Mouse (Mus musculus) macrophage (primary cell): ENCODE results near the gene Morf4l2. TPM values are rescaled to one million over a fixed set of nuclear protein-coding genes. Genes with fewer than 3 reads are reported as not detected.
"Not testable (repeated sequence)": the region's sequence is repeated elsewhere in the genome, so short reads cannot be mapped to it uniquely, and the experiment has no call there.

Experiments
- H3K27ac ChIP-seq: fragments of 350-480 bp; formaldehyde crosslinking; 2 replicates; pipeline ENCODE4 v1.9.0; 2021
- H3K36me3 ChIP-seq: fragments of 350-480 bp; formaldehyde crosslinking; 2 replicates; pipeline ENCODE4 v1.9.0; 2021; ENCODE audit errors: inconsistent target
- H3K4me3 ChIP-seq: fragments of 350-480 bp; formaldehyde crosslinking; 2 replicates; pipeline ENCODE4 v1.9.0; 2021; ENCODE audit errors: inconsistent target
- H3K79me2 ChIP-seq: fragments of 350-480 bp; formaldehyde crosslinking; 2 replicates; pipeline ENCODE4 v1.9.0; 2021; ENCODE audit errors: inconsistent target
- whole genome bisulfite sequencing: methylation state at CpG from one replicate; pipeline ENCODE4 v1.1.7; 2026; ENCODE audit warnings: inconsistent platforms; ENCODE audit not compliant: missing documents; 5-methylcytosine and 5-hydroxymethylcytosine counted together
- polyA plus RNA-seq: library from polyadenylated mRNA; stranded (reverse); fragments of 250-400 nt; gene quantifications from 3 replicates; pipeline ENCODE4 v1.2.4, GENCODE M21; 2018; ENCODE audit warnings: inconsistent platforms

Morf4l2 gene
- polyA plus RNA-seq, 1 experiment from 2014 or later = 528 TPM

GRCm38 (mm10) chrX:136740087-136740790, 3.3 kb downstream of the Morf4l2 start:
- H3K4me3 ChIP-seq = peak overlapping the region; percentile 57
- no peaks in the 10 kb centered on the region for H3K36me3 ChIP-seq
- H3K27ac ChIP-seq = peak overlapping the region; percentile 84
- 25% methylated on average over 14 of the region's 15 CpGs for WGBS
- H3K79me2 ChIP-seq = peaks cover 54% of the 10 kb centered on the region

- 93% methylated on average over 4 of the region's 4 CpGs for WGBS
- H3K36me3 ChIP-seq = no peaks in the 10 kb centered on the region
Measured at GRCm38 (mm10) chrX:136732016-136732415, 11.5 kb downstream of the Morf4l2 start.

GRCm38 (mm10) chrX:136714742-136715474, 28.6 kb downstream of the Morf4l2 start:
- not testable (repeated sequence) for H3K27ac ChIP-seq, H3K4me3 ChIP-seq, H3K36me3 ChIP-seq, H3K79me2 ChIP-seq
- 100% methylated on average over 2 of the region's 3 CpGs for WGBS

More at GRCm38 (mm10) chrX:136732016-136732415, 11.5 kb downstream of the Morf4l2 start:
- Histone ChIP-seq H3K27ac (no peak overlapping the region), H3K79me2 (peaks cover 27% of the 10 kb centered on the region), H3K4me3 (no peak overlapping the region)

GRCm38 (mm10) chrX:136708782-136709181, 34.7 kb downstream of the Morf4l2 start:
- Histone ChIP-seq H3K79me2 (no peaks in the 10 kb centered on the region), H3K4me3 (peak overlapping the region; percentile 34; the same call in 1 of the 2 replicates), H3K27ac (no peak overlapping the region), H3K36me3 (no peaks in the 10 kb centered on the region)
- WGBS = 69% methylated on average over 13 of the region's 14 CpGs

GRCm38 (mm10) chrX:136708168-136708681, 35.3 kb downstream of the Morf4l2 start:
- Histone ChIP-seq H3K36me3 (no peaks in the 10 kb centered on the region), H3K4me3 (peak overlapping the region; percentile 34), H3K27ac (no peak overlapping the region), H3K79me2 (no peaks in the 10 kb centered on the region)
- WGBS = 21% methylated on average over 13 of the region's 18 CpGs

GRCm38 (mm10) chrX:136707446-136708167, 35.9 kb downstream of the Morf4l2 start, which contains the start of gene Tceal1:
Gene Tceal1 (plus strand): TSS chrX:136707982.
- 24% methylated on average over 14 of the region's 15 CpGs for WGBS
- Histone ChIP-seq H3K36me3 (no peaks in the 10 kb centered on the region), H3K27ac (no peak within 1 kb of the TSS), H3K4me3 (peak within 1 kb of the TSS; percentile 34), H3K79me2 (no peaks in the 10 kb centered on the region)

GRCm38 (mm10) chrX:136693196-136693595, 50.3 kb downstream of the Morf4l2 start:
- WGBS = 88% methylated on average over 4 of the region's 5 CpGs
- Histone ChIP-seq H3K36me3 (no peaks in the 10 kb centered on the region), H3K27ac (no peak overlapping the region), H3K79me2 (no peaks in the 10 kb centered on the region), H3K4me3 (no peak overlapping the region)

- Histone ChIP-seq H3K4me3 (no peak overlapping the region), H3K79me2 (no peaks in the 10 kb centered on the region), H3K27ac (no peak overlapping the region), H3K36me3 (no peaks in the 10 kb centered on the region)
- WGBS = 100% methylated on average over 2 of the region's 4 CpGs
Measured at GRCm38 (mm10) chrX:136692294-136692675, 51.2 kb downstream of the Morf4l2 start.

- not testable (repeated sequence) for H3K4me3 ChIP-seq, H3K79me2 ChIP-seq, H3K27ac ChIP-seq, H3K36me3 ChIP-seq
- 83% methylated on average over 1 of the region's 3 CpGs for WGBS
Measured at GRCm38 (mm10) chrX:136691606-136692293, 51.7 kb downstream of the Morf4l2 start.

Other genes starting within 250 kb of the Morf4l2 start
- gene Kir3dl1, start 225.7 kb downstream of the Morf4l2 start, polyA plus RNA-seq = not detected in 3 replicates
- gene Kir3dl2, start 199.6 kb downstream of the Morf4l2 start, polyA plus RNA-seq = not detected in 3 replicates
- not detected in 3 replicates for gene Tceal3, start 152.8 kb downstream of the Morf4l2 start, polyA plus RNA-seq
- 1.1 to 1.3 TPM (median 1.2 TPM) in 3 replicates for gene Tceal1, start 35.7 kb downstream of the Morf4l2 start, polyA plus RNA-seq
- not detected in 3 replicates for gene Glra4, start 36.5 kb upstream of the Morf4l2 start, polyA plus RNA-seq
- gene Plp1, start 79.0 kb upstream of the Morf4l2 start, polyA plus RNA-seq = 0.05 to 0.20 TPM (median 0.06 TPM) in 3 replicates
- gene Rab9b, start 125.1 kb upstream of the Morf4l2 start, polyA plus RNA-seq = not detected in 3 replicates
- gene H2bfm, start 183.6 kb upstream of the Morf4l2 start, polyA plus RNA-seq = not detected in 3 replicates
- not detected in 3 replicates for gene Tmsb15b2, start 231.8 kb upstream of the Morf4l2 start, polyA plus RNA-seq
- gene Tmsb15l, start 233.2 kb upstream of the Morf4l2 start, polyA plus RNA-seq = 0.33 to 0.49 TPM (median 0.36 TPM) in 3 replicates
- gene Tmsb15b1, start 233.2 kb upstream of the Morf4l2 start, polyA plus RNA-seq = not detected in 3 replicates
- gene Zcchc18, start 249.5 kb upstream of the Morf4l2 start, polyA plus RNA-seq = not detected in 3 replicates